In genomic region chr8:10061001-10061400, GRCm38 (mm10) we compare ENCODE assay signal across 18 mouse cellular contexts. TPM values are rescaled to one million over a fixed set of nuclear protein-coding genes. Genes with fewer than 3 reads are reported as not detected.
DNase-seq lines count a peak whose midpoint lies in the region; ATAC-seq and TF ChIP-seq lines count a peak whose summit lies in the region.
"Had no signal": no experiment of that assay in that cellular context is flagged by ENCODE, and none has a peak within 500 bp of the region (broad histone marks: within the 10 kb centered on the region; RNA-seq: fewer than 3 reads in every experiment).

No protein-coding gene starts in this region.

- no peak for TF ChIP-seq EP300 in stomach, postnatal 0 days (optimal IDR thresholded peaks at IDR 0.05)

- DNase-seq in embryo, embryonic 11 days, result peak; percentile 42
- DNase-seq in mesoderm, embryonic 11.5 days (ENCODE audit: low read depth, low spot score), result peak; percentile 49
- no peak for DNase-seq in stomach, postnatal 0 days (ENCODE audit: low spot score)
- no peak for DNase-seq in adrenal gland, postnatal 25 days
- DNase-seq: cerebellum, adult 8-10 months; gastrocnemius, adult 2 months; heart, adult 18-20 months; kidney, postnatal 36 days; thymus, adult 2 months had no signal

- H3K27ac ChIP-seq in intestine, embryonic 15.5 days, result no peak overlapping the region
- no peak overlapping the region for H3K27ac ChIP-seq in intestine, embryonic 16.5 days (ENCODE audit: low read length)
- H3K27ac ChIP-seq in stomach, postnatal 0 days (replicated peaks), result no peak overlapping the region
- H3K27ac ChIP-seq: forebrain, embryonic 10.5 days; gastrocnemius, adult 2 months; heart, embryonic 13.5 days; limb, embryonic 15.5 days; neural tube, embryonic 13.5 days had no signal

- 33% methylated on average over 1 of the region's 1 CpGs for WGBS in intestine, embryonic 15.5 days
- WGBS in intestine, embryonic 16.5 days, result 28% methylated on average over 1 of the region's 1 CpGs
- WGBS in stomach, postnatal 0 days, result 35% methylated on average over 1 of the region's 1 CpGs

- TF ChIP-seq CTCF in stomach, postnatal 0 days (IDR thresholded peaks at IDR 0.05; ENCODE audit: low read depth), result no peak

- no peaks in the 10 kb centered on the region for H3K36me3 ChIP-seq in intestine, embryonic 15.5 days
- no peaks in the 10 kb centered on the region for H3K36me3 ChIP-seq in intestine, embryonic 16.5 days (ENCODE audit: control insufficient read depth, insufficient read depth, low read length)
- H3K36me3 ChIP-seq in stomach, postnatal 0 days (ENCODE audit: control insufficient read depth, insufficient read depth, low read length), result no peaks in the 10 kb centered on the region
- H3K36me3 ChIP-seq: forebrain, embryonic 10.5 days; heart, embryonic 13.5 days; limb, embryonic 15.5 days; neural tube, embryonic 13.5 days had no signal

- H3K9ac ChIP-seq in intestine, embryonic 15.5 days, result no peak overlapping the region
- no peak overlapping the region for H3K9ac ChIP-seq in intestine, embryonic 16.5 days (ENCODE audit: low read depth, low read length)
- no peak overlapping the region for H3K9ac ChIP-seq in stomach, postnatal 0 days (ENCODE audit: low read length)
- H3K9ac ChIP-seq: heart, embryonic 13.5 days; limb, embryonic 15.5 days; neural tube, embryonic 13.5 days had no signal

- ATAC-seq in intestine, embryonic 15.5 days, result peak; percentile 36; the same call in 1 of the 2 replicates
- no peak for ATAC-seq in intestine, embryonic 16.5 days
- peak; percentile 58 for ATAC-seq in stomach, postnatal 0 days (ENCODE audit: low FRiP score, low TSS enrichment)
- ATAC-seq in megakaryocyte-erythroid progenitor cell, adult 5-6 weeks (replicated peaks; ENCODE audit: low FRiP score, low TSS enrichment, poor library complexity, severe bottlenecking), result no peak
- ATAC-seq: midbrain, embryonic 16.5 days had no signal

- no peak overlapping the region for H3K4me3 ChIP-seq in intestine, embryonic 15.5 days (replicated peaks)
- no peak overlapping the region for H3K4me3 ChIP-seq in intestine, embryonic 16.5 days (ENCODE audit: low read length)
- H3K4me3 ChIP-seq in stomach, postnatal 0 days (ENCODE audit: low read depth, low read length), result no peak overlapping the region
- H3K4me3 ChIP-seq: forebrain, embryonic 10.5 days; gastrocnemius, adult 2 months; heart, embryonic 13.5 days; limb, embryonic 15.5 days; megakaryocyte, embryonic 14.5 days; neural tube, embryonic 13.5 days had no signal

- no peaks in the 10 kb centered on the region for H3K27me3 ChIP-seq in intestine, embryonic 15.5 days (replicated peaks)
- H3K27me3 ChIP-seq in intestine, embryonic 16.5 days (replicated peaks; ENCODE audit: control insufficient read depth, insufficient read depth, low read length), result no peaks in the 10 kb centered on the region
- no peaks in the 10 kb centered on the region for H3K27me3 ChIP-seq in stomach, postnatal 0 days (ENCODE audit: control insufficient read depth, insufficient read depth, low read length)
- H3K27me3 ChIP-seq: heart, embryonic 13.5 days; megakaryocyte, embryonic 14.5 days; neural tube, embryonic 13.5 days had no signal

- H3K4me1 ChIP-seq in intestine, embryonic 15.5 days (replicated peaks), result no peaks in the 10 kb centered on the region
- no peaks in the 10 kb centered on the region for H3K4me1 ChIP-seq in intestine, embryonic 16.5 days (ENCODE audit: control insufficient read depth, insufficient read depth, low read length)
- H3K4me1 ChIP-seq in stomach, postnatal 0 days (replicated peaks; ENCODE audit: control insufficient read depth, insufficient read depth), result no peaks in the 10 kb centered on the region
- H3K4me1 ChIP-seq: heart, embryonic 13.5 days; limb, embryonic 15.5 days; megakaryocyte, embryonic 14.5 days had no signal

- no peak overlapping the region for H3K4me2 ChIP-seq in intestine, embryonic 15.5 days (replicated peaks)
- H3K4me2 ChIP-seq in intestine, embryonic 16.5 days (ENCODE audit: low read depth, low read length), result no peak overlapping the region
- H3K4me2 ChIP-seq in stomach, postnatal 0 days (replicated peaks; ENCODE audit: low read depth), result no peak overlapping the region
- H3K4me2 ChIP-seq: heart, embryonic 13.5 days; limb, embryonic 15.5 days; neural tube, embryonic 13.5 days had no signal

- no peaks in the 10 kb centered on the region for H3K9me3 ChIP-seq in intestine, embryonic 15.5 days
- H3K9me3 ChIP-seq in intestine, embryonic 16.5 days (ENCODE audit: control insufficient read depth, low read length), result no peaks in the 10 kb centered on the region
- no peaks in the 10 kb centered on the region for H3K9me3 ChIP-seq in stomach, postnatal 0 days (ENCODE audit: control insufficient read depth, low read length)
- H3K9me3 ChIP-seq: forebrain, embryonic 10.5 days; heart, embryonic 13.5 days; limb, embryonic 15.5 days; megakaryocyte, embryonic 14.5 days; neural tube, embryonic 13.5 days had no signal

RNA-seq across cellular contexts. Expression of gene Tnfsf13b, which starts 54.7 kb away (rescaled TPM):
- polyA plus RNA-seq in intestine, embryonic 15.5 days (2015; fragmentation: Nextera tagmentation; extraction: Ambion mirVana), result 0.29 and 0.41 TPM in 2 replicates
- polyA plus RNA-seq in intestine, embryonic 16.5 days (2015; fragmentation: Nextera tagmentation; extraction: Ambion mirVana), result 0.44 and 0.45 TPM in 2 replicates
- polyA plus RNA-seq in stomach, postnatal 0 days (2015; fragmentation: Nextera tagmentation; extraction: Ambion mirVana), result 0.24 and 0.25 TPM in 2 replicates
- 0.20 TPM in 1 of 2 replicates, not detected in the other for total RNA-seq in megakaryocyte-erythroid progenitor cell, adult 5-6 weeks (2014; fragmentation: Nextera tagmentation)
- 0.15 TPM in 1 of 2 replicates, not detected in the other for total RNA-seq in megakaryocyte-erythroid progenitor cell, adult 5-6 weeks (2017)
- 3.7 and 5.0 TPM in 2 replicates for total RNA-seq in adrenal gland, postnatal 25 days (2021)

Comparison
In these comparisons a context has a peak if more than half of its experiments do, and no peak if none do; other contexts are left out.
1. ATAC-seq: peak in intestine, embryonic 15.5 days (single experiment) and stomach, postnatal 0 days (single experiment); none in intestine, embryonic 16.5 days (single experiment) and megakaryocyte-erythroid progenitor cell, adult 5-6 weeks (single experiment).
2. DNase-seq: peak in embryo, embryonic 11 days (single experiment) and mesoderm, embryonic 11.5 days (single experiment); none in stomach, postnatal 0 days (single experiment) and adrenal gland, postnatal 25 days (single experiment).